Comparison of ENCODE assay signal across 8 mouse cellular contexts in the genomic region with DNA sequence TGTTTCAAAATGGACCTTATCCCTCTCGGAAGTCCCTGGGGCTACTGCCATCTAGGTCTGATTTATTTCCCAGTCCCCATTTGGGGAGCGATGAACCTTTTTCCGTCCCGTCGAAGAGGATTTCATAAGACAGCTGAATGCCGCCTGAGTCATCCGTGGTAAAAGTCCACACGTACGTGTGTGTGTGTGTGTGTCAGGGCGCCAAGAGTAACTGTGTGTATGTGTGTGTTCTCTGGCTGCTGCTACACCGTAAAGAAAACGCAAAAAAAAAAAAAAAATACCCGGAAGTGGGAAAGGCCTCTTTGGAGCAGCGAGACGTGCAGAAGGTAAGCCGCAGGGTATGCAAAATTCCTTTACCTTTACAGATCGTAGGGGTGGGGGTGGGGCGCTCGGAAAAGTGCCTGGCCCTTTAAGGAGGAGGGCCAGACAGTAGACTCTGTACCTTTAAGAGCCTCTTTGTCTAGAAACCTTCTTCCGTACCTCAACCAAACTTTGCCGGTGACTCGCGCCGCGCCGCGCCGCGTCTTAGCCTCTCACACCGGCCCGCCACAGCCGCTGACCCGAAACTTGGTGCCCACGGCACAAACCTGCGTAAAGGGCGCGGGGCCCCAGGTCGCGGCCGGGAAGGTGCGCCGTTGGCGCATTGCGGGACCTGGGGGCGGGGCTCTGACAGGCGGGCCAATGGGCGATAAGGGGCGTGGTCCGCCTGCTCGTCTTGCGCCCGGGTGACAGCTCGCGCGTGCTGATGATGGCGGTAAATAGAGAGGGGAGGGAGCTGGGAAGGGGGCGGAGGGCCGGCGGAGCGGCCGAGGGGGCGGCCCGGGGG. TPM values are rescaled to one million over a fixed set of nuclear protein-coding genes. Genes with fewer than 3 reads are reported as not detected.
DNase-seq lines count a peak whose midpoint lies in the region; ATAC-seq and TF ChIP-seq lines count a peak whose summit lies in the region.

No protein-coding gene starts in this region.

- WGBS in hindbrain, embryonic 15.5 days, result under 1% methylated on average over 57 of the region's 63 CpGs

- no peak for TF ChIP-seq CTCF in Patski (IDR thresholded peaks at IDR 0.05)

- POLR2A ChIA-PET in Patski (lab: Charles Lee), result interaction anchor here (0.7 kb wide), 1 partner anchor 26 kb away, joined by 10 read pairs; no protein-coding TSS in a partner anchor

- H3K4me3 ChIP-seq in hindbrain, embryonic 15.5 days, result peak overlapping the region; percentile 74

- DNase-seq in Patski (ENCODE audit: low read depth, low spot score), result peak; percentile 67
- peak; percentile 97 for DNase-seq in cerebellum, postnatal 14 days
- DNase-seq in frontal cortex, postnatal 25 days (ENCODE audit: low spot score in 2 of 2), result peak; percentile 84 to 85
- peak; percentile 88 for DNase-seq in left cerebral cortex, adult 11 months (ENCODE audit: low spot score)
- DNase-seq in lung, postnatal 4 days, result peak; percentile 96 to 97
- peak; percentile 90 for DNase-seq in retina, postnatal 7 days (ENCODE audit: low read depth, low spot score)
- peak; percentile 87 for DNase-seq in urinary bladder, adult 2 months (ENCODE audit: low spot score)

- H3K4me1 ChIP-seq in hindbrain, embryonic 15.5 days (replicated peaks), result peaks cover 39% of the 10 kb centered on the region

- no peaks in the 10 kb centered on the region for H3K27me3 ChIP-seq in Patski
- no peaks in the 10 kb centered on the region for H3K27me3 ChIP-seq in hindbrain, embryonic 15.5 days

- H3K27ac ChIP-seq in hindbrain, embryonic 15.5 days (replicated peaks), result peak overlapping the region; percentile 94

- peak overlapping the region; percentile 71 for H3K9ac ChIP-seq in hindbrain, embryonic 15.5 days

- peak overlapping the region; percentile 72 for H3K4me2 ChIP-seq in hindbrain, embryonic 15.5 days

- ATAC-seq in Patski, result peak; percentile 75
- peak; percentile 96 for ATAC-seq in hindbrain, embryonic 15.5 days (ENCODE audit: low FRiP score, low read depth)

- H3K36me3 ChIP-seq in hindbrain, embryonic 15.5 days, result peaks cover 12% of the 10 kb centered on the region

- no peaks in the 10 kb centered on the region for H3K9me3 ChIP-seq in hindbrain, embryonic 15.5 days

- CTCF ChIA-PET in Patski (lab: Charles Lee), result no interaction called here

- in situ Hi-C loops in Patski (cut with MboI; ENCODE audit: low pct_unique_long_range_greater_than_20kb), result no loop called here

RNA-seq across cellular contexts. Expression of a gene that starts 1.4 kb away (rescaled TPM):
- polyA plus RNA-seq in Patski (2021), result 10.0 TPM
- 6.3 and 8.2 TPM in 2 replicates for polyA plus RNA-seq in hindbrain, embryonic 15.5 days (2015; fragmentation: Nextera tagmentation; extraction: Ambion mirVana)
- polyA plus RNA-seq in urinary bladder, adult 2 months (2012; rRNA removed), result 6.5 and 7.6 TPM in 2 replicates

RNA-seq across cellular contexts. Expression of a gene that starts 17.7 kb away (rescaled TPM):
- 2.4 TPM for polyA plus RNA-seq in Patski (2021)
- polyA plus RNA-seq in hindbrain, embryonic 15.5 days (2015; fragmentation: Nextera tagmentation; extraction: Ambion mirVana), result 2.0 and 2.5 TPM in 2 replicates
- polyA plus RNA-seq in urinary bladder, adult 2 months (2012; rRNA removed), result 0.76 and 0.96 TPM in 2 replicates

RNA-seq across cellular contexts. Expression of a gene that starts 17.7 kb away (rescaled TPM):
- polyA plus RNA-seq in Patski (2021), result 36.3 TPM
- polyA plus RNA-seq in hindbrain, embryonic 15.5 days (2015; fragmentation: Nextera tagmentation; extraction: Ambion mirVana), result 41.2 and 43.9 TPM in 2 replicates
- polyA plus RNA-seq in urinary bladder, adult 2 months (2012; rRNA removed), result 33.7 and 48.5 TPM in 2 replicates

RNA-seq across cellular contexts. Expression of a gene that starts 17.8 kb away (rescaled TPM):
- 18.2 TPM for polyA plus RNA-seq in Patski (2021)
- 33.9 and 37.5 TPM in 2 replicates for polyA plus RNA-seq in hindbrain, embryonic 15.5 days (2015; fragmentation: Nextera tagmentation; extraction: Ambion mirVana)
- 15.3 and 15.5 TPM in 2 replicates for polyA plus RNA-seq in urinary bladder, adult 2 months (2012; rRNA removed)

RNA-seq across cellular contexts. Expression of a gene that starts 59.1 kb away (rescaled TPM):
- polyA plus RNA-seq in Patski (2021), result 167 TPM
- polyA plus RNA-seq in hindbrain, embryonic 15.5 days (2015; fragmentation: Nextera tagmentation; extraction: Ambion mirVana), result 277 and 288 TPM in 2 replicates
- 110 and 111 TPM in 2 replicates for polyA plus RNA-seq in urinary bladder, adult 2 months (2012; rRNA removed)

Comparison
In these comparisons a context has a peak if more than half of its experiments do, and no peak if none do; other contexts are left out.
1. Peak in every context shown above with its lines: DNase-seq, ATAC-seq, H3K4me3 ChIP-seq and H3K27ac ChIP-seq.